Comparison of ENCODE assay signal across 13 mouse cellular contexts in the genomic region with DNA sequence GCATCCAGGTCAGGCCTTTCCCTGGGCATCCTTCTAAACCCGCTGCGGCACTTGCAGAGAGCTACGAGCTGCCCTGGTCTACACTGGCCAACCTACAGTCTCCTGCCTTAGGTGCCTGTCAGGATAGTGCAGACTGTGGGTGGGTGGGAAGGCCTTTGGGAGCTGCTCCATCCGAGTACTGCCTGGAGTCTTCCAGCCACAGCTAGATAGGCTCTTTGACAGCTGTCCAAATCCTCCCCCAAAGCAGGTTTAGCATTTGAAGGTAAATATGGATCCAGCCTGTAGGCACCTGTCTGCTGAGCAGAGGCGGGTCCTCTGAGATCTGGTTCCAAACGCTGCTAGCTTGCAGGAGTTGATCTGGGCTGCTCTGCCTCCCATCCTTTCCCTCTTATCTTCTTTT.
DNase-seq lines count a peak whose midpoint lies in the region.
"Had no signal": no experiment of that assay in that cellular context is flagged by ENCODE, and none has a peak within 500 bp of the region (broad histone marks: within the 10 kb centered on the region; RNA-seq: fewer than 3 reads in every experiment).

No protein-coding gene starts in this region.

- intact Hi-C loops in left cerebral cortex, postnatal 36 days (cut with DNase I) = no loop called here

- peak; percentile 22 to 29 for DNase-seq in layer of hippocampus, adult 8-10 months (ENCODE audit: low spot score in 2 of 2)
- DNase-seq in layer of hippocampus, postnatal 10 days (ENCODE audit: low spot score in 2 of 2) = no peak
- peak; percentile 22 to 23 for DNase-seq in left cerebral cortex, postnatal 36 days (ENCODE audit: low spot score in 2 of 2)
- DNase-seq in left cerebral cortex, adult 11 months (ENCODE audit: low spot score) = no peak
- DNase-seq in brain, adult 2 months (ENCODE audit: low read depth, low spot score) = peak; percentile 66
- DNase-seq in telencephalon, adult 2 months (ENCODE audit: low read depth, low spot score) = peak; percentile 46
- DNase-seq: adrenal gland, postnatal 14 days; cerebellum, adult 18-20 months; cerebellum, adult 9-11 months; cerebellum, postnatal 36 days; gastrocnemius, postnatal 14 days; heart, adult 2 months; heart, postnatal 14 days had no signal

Comparison
In these comparisons a context has a peak if more than half of its experiments do, and no peak if none do; other contexts are left out.
1. DNase-seq: peak in layer of hippocampus, adult 8-10 months (2 of 2), left cerebral cortex, postnatal 36 days (2 of 2), brain, adult 2 months (single experiment) and telencephalon, adult 2 months (single experiment); none in layer of hippocampus, postnatal 10 days (0 of 2) and left cerebral cortex, adult 11 months (single experiment).